Mouse (Mus musculus): ENCODE data around the gene Aldh1a3. TPM values are rescaled to one million over a fixed set of nuclear protein-coding genes. Genes with fewer than 3 reads are reported as not detected.

Aldh1a3 gene
- polyA plus RNA-seq, 1 experiment: not detected

DNA sequence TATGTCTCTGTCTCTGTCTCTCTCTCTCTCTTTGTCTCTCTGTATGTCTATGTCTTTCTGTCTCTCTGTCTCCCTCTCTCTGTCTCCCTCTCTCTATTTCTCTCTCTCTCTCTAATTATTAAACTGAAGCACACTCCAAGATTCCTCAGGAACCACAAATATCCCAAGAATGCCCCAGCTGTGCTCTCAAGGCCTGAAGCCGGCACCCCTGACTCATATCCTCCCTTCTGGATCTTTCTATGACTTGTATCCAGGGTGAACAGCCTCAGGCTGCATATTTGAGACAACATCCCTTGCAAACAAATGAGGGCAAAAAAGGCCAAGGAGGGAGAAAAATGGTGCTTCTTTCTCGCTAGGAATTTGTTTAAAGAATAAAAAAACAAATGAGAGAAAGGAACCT is 61.4 kb downstream of the Aldh1a3 start, which contains the start of gene Gm10974:
Gm10974 (plus strand) TSS at position 2 of the 400 bp plus-strand sequence.
- no peak within 1 kb of the TSS for H3K4me3 ChIP-seq (replicated peaks)
- TF ChIP-seq GATA1 (IDR thresholded peaks at IDR 0.05; ENCODE audit: low read length): no peak
- no peak for TF ChIP-seq TAL1 (IDR thresholded peaks at IDR 0.05; ENCODE audit: low read length)
- no peaks in the 10 kb centered on the region for H3K4me1 ChIP-seq (ENCODE audit: control insufficient read depth)
- H3K27me3 ChIP-seq (ENCODE audit: control insufficient read depth): no peaks in the 10 kb centered on the region; the same call in 1 of the 2 replicates
- H3K36me3 ChIP-seq (ENCODE audit: control insufficient read depth): peaks cover 2% of the 10 kb centered on the region
- peaks cover 13% of the 10 kb centered on the region for H3K9me3 ChIP-seq (ENCODE audit: control insufficient read depth, low read length)

DNA sequence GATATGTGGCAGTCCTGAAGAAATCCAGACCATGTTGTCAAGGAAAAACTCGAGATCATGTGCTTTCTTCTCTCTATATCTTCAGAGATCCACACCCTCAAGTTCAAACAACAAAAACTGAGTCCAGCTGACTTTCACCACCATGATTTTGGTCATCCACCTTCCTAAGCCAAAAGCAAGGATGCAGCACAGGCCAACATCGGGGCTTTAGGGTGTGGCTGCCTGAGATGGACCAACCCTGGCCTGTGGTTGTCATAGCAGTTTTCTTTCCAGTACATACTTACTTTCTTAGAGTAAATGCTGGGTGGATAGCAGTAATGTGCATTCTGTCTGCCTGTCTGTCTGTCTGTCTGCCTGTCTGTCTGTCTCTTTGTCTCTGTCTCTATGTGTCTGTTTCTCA is 61.9 kb downstream of the Aldh1a3 start:
- TF ChIP-seq GATA1 (IDR thresholded peaks at IDR 0.05; ENCODE audit: low read length) (no peak), TAL1 (IDR thresholded peaks at IDR 0.05; ENCODE audit: low read length) (no peak)
- Histone ChIP-seq H3K4me3 (replicated peaks) (no peak overlapping the region), H3K27me3 (ENCODE audit: control insufficient read depth) (no peaks in the 10 kb centered on the region; the same call in 1 of the 2 replicates), H3K9me3 (ENCODE audit: control insufficient read depth, low read length) (peaks cover 15% of the 10 kb centered on the region), H3K36me3 (ENCODE audit: control insufficient read depth) (peaks cover 2% of the 10 kb centered on the region), H3K4me1 (ENCODE audit: control insufficient read depth) (no peaks in the 10 kb centered on the region)

DNA sequence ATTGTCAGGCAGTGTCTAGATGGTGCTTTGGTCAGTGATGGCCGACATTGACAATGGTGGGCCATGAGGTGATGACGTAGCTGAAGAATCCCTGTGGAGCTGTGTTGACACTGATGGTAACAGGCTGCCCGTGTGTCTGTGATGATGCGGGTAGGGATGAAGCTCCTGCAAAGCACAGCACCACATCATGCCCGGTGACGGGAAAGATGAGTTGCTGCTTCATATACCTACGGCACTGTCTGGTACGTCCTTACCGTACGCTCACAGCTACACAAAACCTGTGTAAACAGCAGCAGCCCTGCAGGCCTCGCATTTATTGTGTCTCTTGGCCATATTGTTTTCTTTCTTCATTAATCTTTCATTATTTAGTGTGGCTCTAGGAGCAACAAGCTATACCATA is 62.8 kb downstream of the Aldh1a3 start:
- Histone ChIP-seq H3K36me3 (ENCODE audit: control insufficient read depth) (peaks cover 2% of the 10 kb centered on the region), H3K4me3 (replicated peaks) (no peak overlapping the region), H3K27me3 (ENCODE audit: control insufficient read depth) (no peaks in the 10 kb centered on the region; the same call in 1 of the 2 replicates), H3K4me1 (ENCODE audit: control insufficient read depth) (no peaks in the 10 kb centered on the region), H3K9me3 (ENCODE audit: control insufficient read depth, low read length) (peaks cover 18% of the 10 kb centered on the region)
- TF ChIP-seq GATA1 (IDR thresholded peaks at IDR 0.05; ENCODE audit: low read length) (no peak), TAL1 (IDR thresholded peaks at IDR 0.05; ENCODE audit: low read length) (no peak)

DNA sequence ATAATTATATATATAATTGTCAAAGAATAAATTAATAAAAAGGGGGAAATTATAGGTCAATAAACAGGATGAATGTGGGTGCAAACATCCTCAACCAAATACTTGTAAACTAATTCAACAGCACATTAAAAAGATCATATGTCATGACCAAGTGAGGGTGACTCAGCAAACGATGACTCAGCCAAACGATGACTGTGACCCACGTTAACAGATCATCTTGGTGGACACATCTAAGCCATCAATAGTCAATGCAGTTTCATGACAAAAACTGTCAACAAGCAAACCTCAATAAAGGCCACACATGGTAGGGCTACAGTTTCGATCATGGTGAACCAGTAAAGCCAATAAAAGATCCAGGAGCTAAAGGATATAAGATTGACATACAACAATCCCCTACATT is 68.3 kb downstream of the Aldh1a3 start:
- Histone ChIP-seq H3K9me3 (ENCODE audit: control insufficient read depth, low read length) (peaks cover 18% of the 10 kb centered on the region), H3K4me3 (replicated peaks) (no peak overlapping the region), H3K27me3 (ENCODE audit: control insufficient read depth) (no peaks in the 10 kb centered on the region; the same call in 1 of the 2 replicates), H3K36me3 (ENCODE audit: control insufficient read depth) (no peaks in the 10 kb centered on the region; the same call in none of the 2 replicates), H3K4me1 (ENCODE audit: control insufficient read depth) (peaks cover 18% of the 10 kb centered on the region)
- no peak for TF ChIP-seq GATA1 (IDR thresholded peaks at IDR 0.05; ENCODE audit: low read length)
- no peak for TF ChIP-seq TAL1 (IDR thresholded peaks at IDR 0.05; ENCODE audit: low read length)

DNA sequence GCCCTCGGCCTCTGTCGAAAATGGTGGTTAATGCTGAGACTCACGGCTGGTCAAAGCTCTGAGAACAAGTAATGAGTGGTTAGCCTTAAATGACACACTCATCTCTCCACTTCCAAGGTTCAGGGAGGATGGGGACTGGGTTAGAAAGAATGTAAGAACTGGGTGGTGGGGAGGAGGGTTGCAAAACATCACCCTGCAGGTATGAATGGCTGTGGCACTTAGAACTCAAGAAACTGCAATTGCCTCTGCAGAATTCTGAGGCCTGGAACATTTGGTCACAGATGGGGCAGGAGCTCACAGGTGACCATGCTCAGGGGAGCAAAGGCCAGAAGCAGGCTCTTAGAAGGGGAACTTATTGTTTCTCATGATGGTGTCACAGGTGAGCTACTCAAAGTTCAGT is 68.9 kb downstream of the Aldh1a3 start:
- H3K36me3 ChIP-seq (ENCODE audit: control insufficient read depth): no peaks in the 10 kb centered on the region; the same call in none of the 2 replicates
- TF ChIP-seq TAL1 (IDR thresholded peaks at IDR 0.05; ENCODE audit: low read length) (no peak), GATA1 (IDR thresholded peaks at IDR 0.05; ENCODE audit: low read length) (no peak)

DNA sequence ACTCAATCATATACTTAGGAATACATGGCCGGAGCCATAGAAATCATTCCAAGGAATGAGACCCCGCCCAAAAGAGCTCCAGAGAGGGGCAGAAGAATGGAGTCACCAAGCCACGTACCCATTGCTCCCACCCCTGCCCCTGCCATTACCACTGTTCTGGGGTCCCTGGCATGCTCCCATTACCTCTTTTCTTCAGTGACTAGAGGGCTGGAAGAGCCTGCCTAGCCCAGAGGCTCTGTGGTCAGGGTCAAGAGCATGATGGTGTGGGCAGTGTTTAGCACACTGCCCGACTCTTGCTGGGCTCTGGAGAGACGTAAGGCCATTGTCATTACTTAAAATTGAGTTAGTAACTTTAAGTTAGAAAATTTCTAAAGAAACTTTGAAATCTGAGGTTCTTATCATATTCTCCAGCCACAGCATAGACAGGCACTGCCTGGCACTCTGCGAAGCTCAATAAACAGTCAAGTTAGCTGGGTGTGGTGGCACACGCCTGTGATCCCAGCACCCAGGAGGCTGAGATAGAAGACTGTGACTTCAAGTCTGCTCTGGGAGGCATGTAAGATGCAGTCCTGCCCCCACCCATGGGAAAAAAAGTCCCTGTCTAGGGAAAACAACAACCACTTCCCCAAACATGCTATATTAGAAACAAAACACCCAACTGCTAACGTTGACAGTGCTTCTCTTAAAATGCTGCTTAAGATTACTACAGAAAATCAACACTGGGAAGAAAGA is 71.4 kb downstream of the Aldh1a3 start:
- peaks cover 18% of the 10 kb centered on the region for H3K4me1 ChIP-seq (ENCODE audit: control insufficient read depth)
- peaks cover 5% of the 10 kb centered on the region for H3K9me3 ChIP-seq (ENCODE audit: control insufficient read depth, low read length)
- TF ChIP-seq TAL1 (IDR thresholded peaks at IDR 0.05; ENCODE audit: low read length) (no peak), GATA1 (IDR thresholded peaks at IDR 0.05; ENCODE audit: low read length) (no peak)
- H3K4me3 ChIP-seq (replicated peaks): no peak overlapping the region
- H3K27me3 ChIP-seq (ENCODE audit: control insufficient read depth): no peaks in the 10 kb centered on the region
- no peaks in the 10 kb centered on the region for H3K36me3 ChIP-seq (ENCODE audit: control insufficient read depth)

More for the DNA sequence above, 68.9 kb downstream of the Aldh1a3 start:
- no peaks in the 10 kb centered on the region; the same call in 1 of the 2 replicates for H3K27me3 ChIP-seq (ENCODE audit: control insufficient read depth)
- H3K4me3 ChIP-seq (replicated peaks): no peak overlapping the region
- H3K9me3 ChIP-seq (ENCODE audit: control insufficient read depth, low read length): peaks cover 18% of the 10 kb centered on the region
- peaks cover 18% of the 10 kb centered on the region for H3K4me1 ChIP-seq (ENCODE audit: control insufficient read depth)

DNA sequence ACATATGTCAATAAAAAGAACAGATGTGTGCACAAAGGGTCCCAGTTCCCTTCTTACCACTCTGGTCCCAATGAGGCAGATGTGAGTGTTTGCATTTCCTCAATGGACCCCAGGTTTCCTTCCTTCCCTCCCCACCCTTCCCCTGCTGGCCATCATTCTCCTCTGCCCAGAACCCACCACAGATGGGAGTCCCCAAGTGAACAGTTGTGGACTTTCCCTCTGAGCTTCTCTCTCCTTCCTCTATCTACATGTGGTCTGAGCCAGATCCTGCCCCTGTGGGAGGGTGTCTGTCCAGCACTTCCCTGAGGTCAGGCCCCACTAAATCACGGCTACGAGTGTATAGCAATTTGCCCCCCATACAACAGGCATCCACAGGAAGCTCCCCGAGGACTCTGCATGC is 72.4 kb downstream of the Aldh1a3 start:
- H3K4me3 ChIP-seq (replicated peaks): no peak overlapping the region
- TF ChIP-seq TAL1 (IDR thresholded peaks at IDR 0.05; ENCODE audit: low read length): no peak
- TF ChIP-seq GATA1 (IDR thresholded peaks at IDR 0.05; ENCODE audit: low read length): no peak
- H3K36me3 ChIP-seq (ENCODE audit: control insufficient read depth): no peaks in the 10 kb centered on the region
- H3K27me3 ChIP-seq (ENCODE audit: control insufficient read depth): no peaks in the 10 kb centered on the region
- H3K9me3 ChIP-seq (ENCODE audit: control insufficient read depth, low read length): no peaks in the 10 kb centered on the region
- peaks cover 18% of the 10 kb centered on the region for H3K4me1 ChIP-seq (ENCODE audit: control insufficient read depth)

DNA sequence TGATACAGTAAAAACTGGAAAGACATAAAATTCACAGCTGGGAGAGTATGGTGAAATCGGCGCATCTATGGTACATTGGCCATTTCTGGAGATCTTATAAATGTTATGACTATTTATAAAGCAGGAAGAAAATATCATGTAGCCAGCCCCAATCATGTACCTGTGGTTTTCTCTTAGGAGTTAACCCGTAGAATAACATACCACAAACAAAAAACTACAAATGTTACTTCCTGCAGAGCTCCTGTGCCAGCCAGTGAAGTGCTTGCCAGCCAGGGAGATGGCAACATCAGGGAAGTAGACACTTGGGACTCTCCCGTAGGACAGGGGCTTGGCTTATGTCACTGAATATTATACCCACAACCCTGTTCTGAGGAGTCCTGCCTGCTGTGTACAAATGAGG is 76.2 kb downstream of the Aldh1a3 start:
- H3K27me3 ChIP-seq (ENCODE audit: control insufficient read depth): no peaks in the 10 kb centered on the region
- no peaks in the 10 kb centered on the region for H3K36me3 ChIP-seq (ENCODE audit: control insufficient read depth)
- no peak for TF ChIP-seq TAL1 (IDR thresholded peaks at IDR 0.05; ENCODE audit: low read length)
- TF ChIP-seq GATA1 (IDR thresholded peaks at IDR 0.05; ENCODE audit: low read length): no peak
- H3K4me1 ChIP-seq (ENCODE audit: control insufficient read depth): peaks cover 4% of the 10 kb centered on the region
- no peaks in the 10 kb centered on the region for H3K9me3 ChIP-seq (ENCODE audit: control insufficient read depth, low read length)
- no peak overlapping the region for H3K4me3 ChIP-seq (replicated peaks)

DNA sequence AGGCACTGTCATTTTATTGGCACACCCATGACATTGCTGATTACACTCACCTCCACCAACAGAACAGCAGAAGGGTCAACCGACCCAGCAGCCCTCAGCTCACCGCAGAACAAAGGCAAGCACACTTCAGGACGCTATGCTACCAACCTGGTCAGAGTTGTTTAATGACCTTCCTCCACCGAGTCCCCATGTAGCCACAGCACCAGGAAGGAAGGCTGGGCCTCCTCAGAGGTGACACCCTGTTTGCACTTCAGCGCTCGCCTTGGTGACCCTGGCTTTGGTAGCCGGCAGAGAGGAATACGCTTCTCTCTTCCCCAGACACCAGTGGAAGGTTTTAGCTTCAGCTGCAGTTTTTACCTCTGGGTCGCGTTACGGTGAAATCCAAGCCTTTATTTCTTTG is 77.6 kb downstream of the Aldh1a3 start:
- H3K4me3 ChIP-seq (replicated peaks): no peak overlapping the region

More for the DNA sequence above, 77.6 kb downstream of the Aldh1a3 start:
- no peak for TF ChIP-seq GATA1 (IDR thresholded peaks at IDR 0.05; ENCODE audit: low read length)
- no peak for TF ChIP-seq TAL1 (IDR thresholded peaks at IDR 0.05; ENCODE audit: low read length)
- Histone ChIP-seq H3K27me3 (ENCODE audit: control insufficient read depth) (no peaks in the 10 kb centered on the region), H3K9me3 (ENCODE audit: control insufficient read depth, low read length) (no peaks in the 10 kb centered on the region), H3K4me1 (ENCODE audit: control insufficient read depth) (no peaks in the 10 kb centered on the region), H3K36me3 (ENCODE audit: control insufficient read depth) (no peaks in the 10 kb centered on the region)

Data from erythroblast, embryonic 14.5 days (primary cell).